Mouse (Mus musculus): ENCODE measurements around the gene Erich3. TPM values are rescaled to one million over a fixed set of nuclear protein-coding genes. Genes with fewer than 3 reads are reported as not detected.

Gene Erich3
- total RNA-seq, 2 experiments from 2014 or later: 0.05 to 0.37 TPM

Other genes with a start within 250 kb of the Erich3 start
- 10 to 100 TPM; 12.9 to 13.0 TPM for gene Cryz, start 67.1 kb upstream of the Erich3 start, total RNA-seq (2021)
- 1 to 10 TPM; 5.2 to 5.7 TPM for gene Tyw3, start 66.8 kb upstream of the Erich3 start, total RNA-seq (2021)

Data from gastrocnemius, postnatal 4 days (tissue).